Mouse (Mus musculus) T-cell, adult 2 months (primary cell): ENCODE results near the gene Tyk2.
A peak's percentile ranks its signal among the peaks of the same experiment; 100 is the strongest.

ENCODE experiments used
- DNase-seq: peaks from one replicate; pipeline ENCODE4 v3.0.0; 2022; ENCODE audit warnings: low spot score

Tyk2 gene

DNA sequence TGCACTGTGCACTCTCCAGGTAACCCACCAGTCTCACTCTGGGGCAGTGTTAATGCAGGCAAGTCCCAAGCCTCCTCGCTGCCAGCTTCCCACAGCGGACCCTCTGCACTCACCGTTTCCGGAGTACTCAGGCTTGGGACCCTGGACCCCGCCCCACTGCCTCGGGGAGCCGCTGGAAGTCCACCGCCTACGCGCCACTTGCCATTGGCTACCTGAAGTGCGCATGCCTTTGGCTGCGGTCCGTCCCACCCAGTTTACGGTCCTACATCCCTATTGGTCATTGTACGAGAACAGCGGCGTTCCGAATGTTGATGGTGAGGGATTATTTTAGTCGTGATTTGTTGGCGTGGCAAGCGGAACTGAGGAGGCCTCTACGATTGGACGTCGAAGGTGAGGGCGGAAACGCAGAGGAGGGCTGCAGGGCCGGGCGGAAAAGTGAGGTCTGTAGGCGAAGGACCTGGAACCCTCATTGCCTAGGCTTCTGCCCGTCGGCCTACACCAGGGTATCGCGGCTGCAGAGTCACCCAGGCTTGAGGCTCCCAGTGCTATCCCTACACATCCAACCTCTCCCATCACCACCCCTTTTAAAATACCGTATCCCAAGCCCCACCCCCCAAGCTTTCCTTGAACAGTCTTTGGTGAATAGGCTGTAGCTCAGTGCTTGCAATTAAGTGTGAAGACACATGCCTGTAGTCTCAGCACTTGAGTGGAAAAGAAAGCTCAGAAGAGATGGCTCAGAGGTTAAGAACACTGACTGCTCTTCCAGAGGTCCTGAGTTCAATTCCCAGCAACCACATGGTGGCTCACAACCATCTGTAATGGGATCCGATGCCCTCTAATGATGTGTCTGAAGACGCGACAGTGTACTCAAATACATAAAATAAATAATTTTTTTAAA, at the start of gene Tyk2:
TSS of gene Tyk2 (minus strand) at position 185 of the 898 bp plus-strand sequence.
- DNase-seq: peak; percentile 90

DNA sequence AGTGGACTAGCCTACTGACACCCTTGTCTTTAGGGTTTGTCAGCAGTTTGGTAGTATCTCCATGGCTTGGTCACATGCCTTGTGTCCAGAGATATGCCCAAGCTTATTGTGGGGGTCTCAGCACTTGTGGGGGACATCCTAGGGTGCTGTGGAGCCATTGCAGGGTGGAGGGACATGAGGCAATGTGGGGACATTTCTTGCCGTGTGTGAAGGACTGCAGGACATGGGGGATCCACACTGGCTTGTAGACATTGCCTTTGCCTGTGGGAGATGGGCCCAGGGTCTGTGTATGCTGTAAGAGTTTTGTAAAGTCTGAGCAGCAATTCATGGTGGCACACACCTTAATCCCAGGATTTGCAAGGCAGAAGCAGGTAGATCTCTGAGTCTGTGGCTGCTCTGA, 49.8 kb upstream of the Tyk2 start:
- no peak for DNase-seq

DNA sequence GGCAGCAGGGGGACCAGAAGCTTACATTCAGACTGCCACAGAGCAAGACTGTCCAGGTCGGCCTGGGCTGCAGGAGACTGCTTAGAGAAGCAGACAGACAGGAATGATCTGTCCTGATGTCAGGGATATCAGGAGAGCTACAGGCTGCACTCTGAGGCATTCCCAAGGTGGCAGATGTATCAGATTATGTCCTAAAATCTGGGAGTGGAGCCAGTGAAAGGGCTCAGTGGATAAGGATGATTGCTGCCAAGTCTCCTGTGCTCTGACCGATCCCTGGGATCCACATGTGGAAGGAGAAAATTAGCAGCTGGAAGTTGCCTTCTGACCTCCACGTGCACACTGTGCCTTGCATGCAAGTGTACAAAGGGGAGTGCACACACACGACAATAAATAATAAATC, 49.4 kb upstream of the Tyk2 start:
- no peak for DNase-seq

DNA sequence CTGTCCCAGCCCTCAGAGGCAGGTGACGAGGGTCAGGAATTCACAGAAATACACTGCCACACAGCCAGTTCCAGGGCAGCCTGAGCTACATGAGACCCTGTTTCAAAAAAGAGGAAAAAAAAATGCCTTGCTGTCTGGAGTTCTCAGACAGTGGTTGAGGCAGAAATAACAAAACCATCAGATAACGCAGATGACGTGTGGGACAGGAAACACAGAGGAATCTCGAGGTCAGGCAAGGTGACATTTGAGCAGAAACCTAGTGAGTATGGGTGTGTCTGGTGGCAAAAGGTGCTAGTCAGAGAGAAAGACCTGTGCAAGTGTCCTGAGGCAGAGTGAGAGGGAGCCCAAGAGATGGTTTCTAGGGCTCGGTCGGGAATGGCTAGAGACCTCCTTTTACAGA, 41.3 kb upstream of the Tyk2 start:
- peak; percentile 75 for DNase-seq

DNA sequence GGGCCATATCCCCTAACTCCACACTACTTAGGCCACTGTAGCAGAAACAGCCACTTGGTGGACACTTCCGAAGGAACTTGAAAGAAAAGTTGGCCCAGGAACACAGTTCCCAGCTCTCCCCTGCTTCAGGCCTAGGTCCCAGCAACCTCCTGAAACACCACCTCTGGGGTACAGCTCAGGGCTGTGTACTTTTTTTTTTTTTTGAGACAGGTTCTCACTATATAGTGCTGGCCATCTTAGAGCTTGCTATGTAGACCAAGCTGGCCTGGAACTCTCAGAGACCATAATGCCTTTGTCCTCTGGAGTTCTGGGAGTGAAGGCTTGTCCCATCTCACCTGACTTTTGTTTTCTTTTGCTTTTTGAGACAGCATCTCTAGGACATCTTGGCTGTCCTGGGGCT, 38.1 kb upstream of the Tyk2 start:
- DNase-seq: no peak

DNA sequence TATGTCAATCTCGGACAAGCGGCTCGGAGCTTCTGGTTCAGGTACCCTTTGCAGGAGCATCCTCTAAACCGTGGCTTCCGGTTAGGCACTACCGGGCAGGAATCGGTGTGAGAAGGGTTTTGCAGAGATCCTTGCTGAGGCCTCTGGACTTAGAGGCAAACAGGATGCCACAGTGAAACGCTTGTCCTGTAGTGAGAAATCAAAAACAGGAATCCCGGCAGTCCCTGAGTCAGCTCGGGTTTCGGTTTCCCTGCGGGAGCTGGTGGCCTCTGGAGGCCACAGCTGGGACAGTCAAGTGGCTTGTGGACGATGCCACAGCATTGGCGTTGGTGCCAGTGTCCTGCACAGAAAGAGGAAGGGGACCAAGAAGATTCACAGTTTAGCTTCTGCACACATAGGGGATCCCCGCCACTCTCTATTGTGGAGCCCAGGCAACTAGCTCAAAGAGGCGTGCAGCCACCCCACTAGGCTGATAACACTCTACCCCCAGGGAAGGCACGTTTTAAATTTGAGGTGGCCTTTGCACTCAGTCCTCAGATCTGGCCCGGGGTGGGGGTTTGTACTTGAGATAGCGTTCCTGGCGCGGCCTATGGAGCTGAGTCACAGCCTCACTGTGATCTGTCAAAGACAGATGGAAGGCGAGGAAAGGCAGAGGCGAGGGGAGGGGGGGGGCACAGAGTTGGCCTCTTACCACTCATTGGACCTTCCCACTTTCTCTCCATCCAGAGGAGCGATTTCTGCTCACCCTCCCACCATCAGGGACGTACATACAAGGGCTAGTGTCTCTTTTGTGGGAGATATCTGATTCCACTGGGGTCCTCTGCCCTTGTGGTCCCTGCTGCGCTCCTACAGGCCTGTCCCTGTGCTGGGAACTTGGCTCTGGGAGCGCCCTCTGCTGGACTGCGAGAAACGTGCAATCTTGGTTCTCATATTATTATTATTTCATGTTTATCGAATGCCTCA, 37.4 kb upstream of the Tyk2 start:
- DNase-seq: peak; percentile 68

DNA sequence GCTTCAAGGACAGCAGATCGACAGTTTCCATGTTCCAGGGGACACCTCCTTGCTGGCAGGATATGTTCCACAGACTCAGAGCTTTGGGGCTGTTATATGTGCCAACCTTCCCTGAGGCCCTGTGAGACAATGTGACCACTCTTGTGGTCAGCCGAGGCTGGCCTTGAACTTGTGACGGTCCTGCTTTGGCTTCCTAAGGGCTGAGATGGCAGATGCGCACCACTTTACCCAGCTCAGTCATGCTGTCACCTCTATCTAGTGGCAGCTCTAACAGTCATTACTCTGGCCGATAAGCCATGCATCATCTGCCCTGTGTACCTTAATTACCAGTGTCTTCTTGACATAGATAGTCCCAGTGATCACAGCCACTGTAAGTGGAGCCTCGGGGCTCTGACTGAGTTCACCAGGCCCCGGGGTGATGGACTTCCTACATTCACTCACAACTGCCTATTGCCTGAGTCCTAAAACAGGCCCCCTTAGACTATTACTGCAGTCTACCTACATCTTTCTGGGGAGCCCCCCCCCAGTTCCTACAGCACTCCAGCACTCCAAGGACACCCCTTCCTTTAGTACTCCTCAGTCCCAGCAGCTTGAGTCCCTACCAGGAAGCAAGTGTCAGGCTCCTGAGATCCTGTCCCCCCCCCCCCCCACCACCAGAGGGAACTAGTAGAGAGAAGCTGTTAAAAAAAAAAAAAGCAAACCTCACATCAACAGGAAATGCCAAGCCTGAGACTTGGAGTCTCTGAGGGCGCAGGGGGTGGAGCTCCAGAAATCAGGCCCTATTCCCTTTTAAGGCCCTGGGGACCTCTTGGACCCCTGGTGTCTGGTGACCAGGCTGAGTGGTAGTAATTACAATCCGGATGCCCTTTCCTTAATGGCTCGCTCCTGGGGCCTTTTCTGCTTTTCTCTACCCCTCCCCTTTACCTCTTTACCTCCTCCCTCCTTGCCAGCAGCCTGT, 36.4 kb upstream of the Tyk2 start:
- DNase-seq: peak; percentile 42

DNA sequence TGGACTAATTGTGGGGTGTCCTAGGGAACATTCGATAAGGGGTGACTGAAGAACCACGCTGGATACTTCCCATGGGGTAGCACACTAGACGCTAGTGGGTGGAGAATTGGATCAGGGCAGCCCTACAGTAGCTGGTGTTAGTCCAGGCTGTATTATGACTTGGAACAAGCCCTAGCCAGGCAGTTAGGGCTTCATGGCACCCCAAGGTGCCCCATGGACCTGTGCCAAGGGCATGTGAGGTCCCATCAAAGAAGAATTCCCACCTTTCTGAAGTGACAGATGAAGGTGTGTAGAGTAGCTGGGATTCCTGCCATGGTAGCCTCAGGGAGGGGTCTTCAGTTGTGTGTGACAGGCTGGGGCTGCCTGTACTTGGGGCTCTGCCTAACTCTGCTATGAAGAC, 35.5 kb upstream of the Tyk2 start:
- DNase-seq: no peak

DNA sequence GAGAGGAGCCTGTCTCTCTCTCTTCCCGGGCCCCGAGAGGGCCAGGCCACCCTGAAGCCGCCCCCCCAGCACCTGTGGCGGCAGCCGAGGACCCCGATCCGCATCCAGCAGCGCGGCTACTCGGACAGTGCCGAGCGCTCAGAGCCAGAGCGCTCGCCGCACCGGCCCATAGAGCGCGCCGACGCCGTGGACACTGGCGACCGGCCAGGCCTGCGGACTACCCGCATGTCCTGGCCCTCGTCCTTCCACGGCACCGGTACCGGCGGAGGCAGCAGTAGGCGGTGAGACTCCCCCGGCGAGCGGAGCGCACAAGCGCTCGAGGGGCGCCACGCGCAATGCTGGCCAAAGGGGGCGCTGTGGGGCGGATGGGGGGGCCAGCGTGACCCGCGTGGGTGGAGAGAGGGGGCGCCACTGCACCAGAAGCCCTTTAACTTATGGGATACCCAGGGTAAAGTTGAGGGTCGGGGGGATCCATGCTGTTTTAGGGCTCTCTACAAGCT, 35.0 kb upstream of the Tyk2 start:
- DNase-seq: peak; percentile 52

DNA sequence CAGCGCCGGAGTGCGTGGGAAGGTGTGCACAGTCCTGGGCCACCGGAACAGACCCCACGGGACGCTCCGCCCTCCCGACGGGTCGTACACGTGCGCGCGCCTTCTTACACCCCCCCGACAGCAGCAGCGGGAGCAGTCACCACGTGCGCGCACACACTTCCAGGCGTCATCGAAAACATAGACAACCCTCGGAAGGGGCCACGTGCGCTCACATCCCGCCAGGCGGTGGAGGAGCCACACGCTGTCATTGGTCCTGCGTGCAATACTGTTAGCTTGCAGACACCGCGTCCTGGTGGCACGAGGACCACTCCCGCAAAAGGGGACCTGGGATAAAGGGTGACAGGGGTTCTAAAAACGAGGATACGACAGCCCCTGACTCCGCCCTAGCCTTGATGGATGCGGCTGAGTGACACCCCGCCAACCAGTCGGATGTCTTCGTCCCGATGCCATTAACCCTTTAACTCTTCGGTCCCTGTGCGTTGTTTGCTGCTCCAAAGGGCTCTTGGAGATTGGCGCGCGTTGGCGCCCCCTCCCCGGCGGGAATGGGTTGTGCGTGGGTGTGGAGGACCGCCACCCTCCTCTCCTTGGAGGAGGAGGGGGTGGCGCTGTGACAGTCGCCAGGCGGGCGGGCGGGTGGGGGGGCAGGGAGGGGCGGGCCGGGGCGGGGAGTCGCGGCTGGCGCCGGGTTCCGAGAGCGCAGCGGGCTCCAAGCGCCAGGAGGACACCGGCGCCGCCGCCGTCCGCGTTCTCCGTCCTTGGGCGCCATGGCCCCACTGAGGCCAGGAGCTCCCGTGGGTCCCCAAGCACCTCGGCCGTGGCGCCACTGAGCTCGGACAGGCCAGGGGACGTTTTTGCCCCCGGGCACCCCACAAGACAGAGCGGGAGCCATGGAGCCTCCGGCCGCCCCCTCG, 34.3 kb upstream of the Tyk2 start, which contains the start of gene Pde4a:
TSS of gene Pde4a (plus strand) at position 674 of the 911 bp plus-strand sequence.
- DNase-seq: peak; percentile 88

DNA sequence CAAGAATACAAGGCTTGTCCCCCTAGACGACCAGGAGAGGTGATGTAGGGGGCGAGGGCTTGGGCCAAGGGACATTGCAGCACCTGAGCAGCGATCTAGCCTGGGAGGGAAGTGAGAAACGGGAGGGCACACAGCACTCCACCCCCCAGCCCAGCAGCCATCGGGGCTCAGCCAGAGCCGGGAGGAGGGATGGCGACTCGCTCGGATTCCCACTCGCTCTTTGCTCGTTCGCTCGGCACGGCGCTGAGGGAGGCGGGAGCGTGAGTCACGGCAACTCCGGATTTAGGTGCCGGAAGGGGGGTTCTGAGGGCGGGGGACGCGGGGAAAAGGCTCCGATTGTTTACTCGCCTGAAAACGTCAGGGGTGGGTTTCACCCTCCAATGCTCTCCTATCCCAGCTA, 33.0 kb upstream of the Tyk2 start:
- peak; percentile 25 for DNase-seq

DNA sequence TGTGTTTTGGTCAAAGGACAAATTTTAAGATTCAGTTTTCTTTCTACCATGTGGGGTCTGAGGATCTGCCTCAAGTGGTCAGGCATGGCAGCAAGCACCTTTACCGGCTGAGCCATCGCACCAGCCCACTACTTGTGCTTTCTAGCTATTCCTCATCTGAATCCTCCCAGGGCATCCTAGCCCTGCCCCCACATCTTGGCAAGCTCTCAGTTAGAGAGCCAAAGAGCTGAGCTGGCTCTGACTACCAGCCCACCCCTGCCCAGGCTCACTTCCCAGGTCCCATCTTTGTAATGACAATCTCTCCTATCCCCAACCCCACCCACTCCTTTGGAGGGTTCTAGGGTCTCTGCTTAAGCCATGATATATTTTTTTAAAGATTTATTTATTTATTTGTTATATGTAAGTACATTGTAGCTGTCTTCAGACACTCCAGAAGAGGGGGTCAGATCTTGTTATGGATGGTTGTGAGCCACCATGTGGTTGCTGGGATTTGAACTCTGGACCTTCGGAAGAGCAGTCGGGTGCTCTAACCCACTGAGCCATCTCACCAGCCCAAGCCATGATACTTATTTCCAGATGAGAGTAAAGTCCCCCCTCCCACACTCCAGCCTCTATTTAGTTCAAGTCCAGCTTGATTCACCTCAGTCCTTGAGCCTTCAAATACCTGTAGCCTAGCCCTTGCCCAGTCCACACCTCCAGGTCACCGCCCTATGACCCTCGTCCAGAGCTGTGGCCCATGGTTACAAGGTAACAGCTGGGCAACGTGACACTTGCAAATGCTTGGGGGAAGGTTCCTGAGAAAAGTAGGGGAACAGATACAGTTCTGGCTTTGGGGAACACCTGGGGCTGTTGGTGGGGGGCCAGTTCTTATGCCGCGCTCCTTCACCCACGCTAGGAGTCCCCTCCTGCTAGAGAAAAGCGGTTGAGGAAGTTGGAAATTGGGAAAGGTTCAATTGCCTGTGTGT, 32.3 kb upstream of the Tyk2 start:
- no peak for DNase-seq

DNA sequence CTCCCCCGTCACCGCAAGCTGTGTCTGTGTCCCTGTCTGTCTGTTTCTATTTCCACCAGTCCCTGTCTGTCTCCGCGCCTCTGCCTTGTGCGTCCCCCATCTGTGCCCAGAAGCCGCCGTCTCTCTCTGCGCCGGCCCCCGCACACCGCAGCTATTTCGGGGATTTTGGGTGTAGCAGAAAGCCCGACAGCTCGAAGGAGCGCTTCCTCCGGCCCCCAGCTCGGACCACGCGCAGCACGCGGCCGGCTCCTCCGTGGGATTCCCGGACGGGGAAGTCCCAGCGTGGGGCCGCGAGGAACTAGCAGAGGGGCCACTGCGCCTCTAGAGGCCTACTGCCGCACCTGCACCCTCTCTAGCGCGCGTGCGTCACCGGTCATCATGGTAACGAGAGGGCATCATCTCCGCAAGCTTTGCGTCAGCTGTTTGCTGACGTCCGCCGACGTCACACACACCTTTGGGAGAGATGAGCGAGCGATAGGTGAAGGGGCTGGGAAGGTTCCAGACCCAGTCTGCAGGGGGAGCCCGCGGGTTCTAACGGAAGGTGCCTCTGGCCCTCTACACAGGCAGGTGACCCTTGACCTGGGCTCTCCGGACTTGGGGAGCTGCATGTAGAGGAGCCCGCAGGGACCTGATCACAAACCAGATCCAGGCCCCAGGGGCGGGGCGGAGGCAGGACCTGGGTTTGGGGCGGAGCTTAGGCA, 30.3 kb upstream of the Tyk2 start:
- DNase-seq: peak; percentile 97

DNA sequence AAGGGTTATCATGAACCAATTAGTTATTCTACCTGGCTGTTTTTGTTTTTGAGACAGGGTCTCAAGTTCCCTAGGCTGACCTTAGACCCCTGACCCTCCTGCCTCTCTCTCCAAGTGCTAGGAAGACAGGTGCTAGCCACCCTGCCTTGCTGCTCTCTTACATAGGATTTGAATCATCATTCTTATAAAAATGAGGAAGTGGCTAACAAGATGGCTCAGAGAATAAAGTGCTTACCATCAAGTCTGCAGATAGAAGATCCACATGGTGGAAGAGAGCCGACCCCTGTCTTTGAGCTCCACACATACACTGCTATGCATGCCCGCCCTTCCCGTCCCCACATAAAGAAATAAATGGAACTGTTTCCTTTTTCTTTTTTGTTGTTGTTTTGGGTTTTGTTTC, 23.7 kb upstream of the Tyk2 start:
- no peak for DNase-seq

DNA sequence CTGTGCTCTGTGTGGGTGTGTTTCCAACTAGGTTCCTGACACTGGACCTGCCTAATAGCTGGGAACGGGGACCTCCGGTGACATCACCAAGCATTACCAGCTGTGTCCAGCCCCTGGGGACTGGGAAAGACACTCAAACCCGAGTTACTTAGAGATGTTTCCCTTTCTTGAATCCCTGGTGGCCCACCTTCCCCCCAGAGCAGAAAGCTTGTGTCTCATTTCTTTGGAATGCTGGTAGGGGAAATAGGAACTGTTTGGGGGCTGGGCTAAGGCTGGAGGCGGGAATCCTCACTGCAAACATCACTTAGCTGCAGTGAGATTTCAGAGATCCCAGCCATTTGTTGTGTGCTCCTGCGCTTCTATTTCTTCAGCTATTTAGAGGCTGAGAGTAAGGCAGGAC, 22.8 kb upstream of the Tyk2 start:
- DNase-seq: no peak

DNA sequence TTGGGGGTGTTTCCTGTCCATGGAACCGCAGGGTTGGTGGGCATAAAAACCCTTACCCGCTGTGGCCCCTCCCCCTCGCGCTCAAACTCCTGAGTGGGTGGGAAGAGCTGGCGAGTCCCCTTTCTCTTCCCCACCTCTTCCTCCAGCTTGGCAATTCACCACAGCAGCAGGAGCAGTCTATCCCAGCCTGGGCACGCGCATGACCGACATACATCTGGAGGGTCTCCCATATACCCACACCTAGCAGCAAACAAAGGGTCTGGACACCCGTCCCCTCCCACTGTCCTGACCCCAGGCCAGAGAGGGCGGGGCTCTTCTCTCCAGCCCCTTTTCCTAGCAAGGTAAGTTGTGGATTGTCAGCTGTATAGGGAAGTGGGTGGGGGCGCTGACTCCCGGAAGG, 22.3 kb upstream of the Tyk2 start:
- no peak for DNase-seq

DNA sequence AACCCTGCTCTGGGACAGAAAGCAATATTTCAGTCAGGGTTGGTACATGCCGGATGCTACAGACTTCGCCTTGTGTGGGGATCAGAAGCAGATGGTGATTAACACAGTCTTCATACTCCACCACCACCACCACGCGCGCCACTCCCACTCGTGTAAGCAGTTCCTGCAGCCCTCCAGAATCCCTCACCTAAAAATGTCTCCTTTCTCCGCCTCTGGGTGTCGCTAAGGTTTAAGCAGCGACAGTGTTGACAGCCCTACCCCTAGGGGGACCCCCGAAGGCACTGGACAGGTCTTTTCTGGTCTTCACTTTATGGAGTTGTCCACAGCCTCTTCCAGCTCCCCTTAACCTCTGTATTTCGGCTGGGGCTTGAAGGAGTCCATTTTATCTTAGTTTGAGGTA, 21.7 kb upstream of the Tyk2 start:
- DNase-seq: peak; percentile 39

DNA sequence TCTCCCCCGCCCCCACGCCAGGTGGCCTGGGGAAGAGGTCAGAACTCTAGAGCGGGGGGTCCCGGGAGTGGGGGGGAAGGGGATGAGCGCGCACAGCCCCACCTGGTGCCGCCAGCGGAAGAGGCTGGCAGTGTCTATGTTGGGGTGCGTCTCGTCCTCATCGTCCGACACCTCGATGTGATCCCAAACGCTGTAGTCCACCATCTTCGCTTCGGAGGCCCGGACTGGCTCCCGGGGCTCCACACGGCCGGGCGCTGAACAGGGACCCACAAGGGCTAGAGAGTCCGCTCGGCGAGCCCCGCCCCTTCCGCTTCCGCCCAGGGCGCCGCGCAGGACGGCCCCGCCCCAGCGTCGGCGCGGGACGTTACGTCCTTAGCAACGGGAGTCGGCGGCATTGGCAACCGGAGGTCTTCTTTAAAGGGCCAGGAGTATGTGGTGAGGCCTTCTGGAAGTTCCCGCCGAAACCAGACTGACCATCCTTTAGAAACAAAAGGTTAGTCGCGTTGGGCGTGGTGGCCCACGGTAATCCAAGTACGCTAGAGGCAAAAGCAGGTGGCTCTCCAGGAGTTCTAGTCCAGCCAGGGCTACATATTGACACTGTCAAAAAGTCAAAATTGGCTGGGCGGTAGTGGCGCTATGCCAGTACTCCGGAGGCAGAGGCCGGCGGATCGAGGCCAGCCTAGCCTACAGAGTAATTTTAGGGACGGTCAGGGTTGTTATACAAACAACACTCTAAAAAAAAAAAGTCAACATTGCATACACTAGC, 18.8 kb upstream of the Tyk2 start, which contains the start of gene Cdc37:
TSS of gene Cdc37 (minus strand) at position 329 of the 766 bp plus-strand sequence.
- peak; percentile 88 for DNase-seq
